Mouse (Mus musculus) hindbrain, embryonic 14.5 days (tissue): ENCODE data around the gene Apip. TPM values are rescaled to one million over a fixed set of nuclear protein-coding genes. Genes with fewer than 3 reads are reported as not detected.

Experiments used
- ATAC-seq: fragments of 200-750 bp; cut with Nextera tagmentation; 2 replicates; pipeline ENCODE4 v1.8.0; 2017; ENCODE audit warnings: moderate number of reproducible peaks, mild to moderate bottlenecking, moderate TSS enrichment, moderate library complexity; ENCODE audit not compliant: low FRiP score
- DNase-seq: peaks from one replicate; pipeline ENCODE4 v3.0.0-alpha.2; 2015; ENCODE audit warnings: low spot score
- H3K27ac ChIP-seq: fragments of 300-500 bp; sonication (generic); 2 replicates; pipeline ENCODE4 v1.5.1; 2014; ENCODE audit warnings: mild to moderate bottlenecking, moderate library complexity
- H3K27me3 ChIP-seq: fragments of 300-500 bp; sonication (generic); 2 replicates; pipeline ENCODE4 v1.6.1; 2014; ENCODE audit warnings: mild to moderate bottlenecking, low read length, mixed read lengths; ENCODE audit not compliant: control insufficient read depth, insufficient read depth
- H3K36me3 ChIP-seq: fragments of 300-500 bp; sonication (generic); replicated peaks from 2 replicates; pipeline ENCODE4 v1.6.1; 2014; ENCODE audit not compliant: control insufficient read depth, insufficient read depth
- H3K4me1 ChIP-seq: fragments of 300-500 bp; sonication (generic); replicated peaks from 2 replicates; pipeline ENCODE4 v1.6.1; 2014; ENCODE audit warnings: antibody characterized with exemption, low read length, mixed read lengths; ENCODE audit not compliant: control insufficient read depth, insufficient read depth
- H3K4me2 ChIP-seq: fragments of 300-500 bp; sonication (generic); replicated peaks from 2 replicates; pipeline ENCODE4 v1.6.1; 2014; ENCODE audit warnings: mild to moderate bottlenecking, moderate library complexity
- H3K4me3 ChIP-seq: fragments of 300-500 bp; sonication (generic); replicated peaks from 2 replicates; pipeline ENCODE4 v1.5.1; 2014; ENCODE audit warnings: mild to moderate bottlenecking, low read length
- H3K9ac ChIP-seq: fragments of 300-500 bp; sonication (generic); 2 replicates; pipeline ENCODE4 v1.6.1; 2014
- H3K9me3 ChIP-seq: fragments of 300-500 bp; sonication (generic); 2 replicates; pipeline ENCODE4 v1.6.1; 2016; ENCODE audit warnings: low read length; ENCODE audit not compliant: control insufficient read depth
- WGBS: fragments of 180-500 bp; shearing (Covaris S2); extraction: QIAGEN DNeasy Blood & Tissue Kit; methylation state at CpG from one replicate; pipeline ENCODE4 v1.1.7; 2014; 5-methylcytosine and 5-hydroxymethylcytosine counted together
- polyA plus RNA-seq: library from polyadenylated mRNA; unstranded; fragments of >200 nt; fragmentation: Nextera tagmentation; extraction: Ambion mirVana; gene quantifications from 2 replicates; pipeline ENCODE4 v1.2.1, GENCODE M21; 2014

The Apip gene
- polyA plus RNA-seq, 1 experiment from 2014 or later: 51.3 TPM

DNA sequence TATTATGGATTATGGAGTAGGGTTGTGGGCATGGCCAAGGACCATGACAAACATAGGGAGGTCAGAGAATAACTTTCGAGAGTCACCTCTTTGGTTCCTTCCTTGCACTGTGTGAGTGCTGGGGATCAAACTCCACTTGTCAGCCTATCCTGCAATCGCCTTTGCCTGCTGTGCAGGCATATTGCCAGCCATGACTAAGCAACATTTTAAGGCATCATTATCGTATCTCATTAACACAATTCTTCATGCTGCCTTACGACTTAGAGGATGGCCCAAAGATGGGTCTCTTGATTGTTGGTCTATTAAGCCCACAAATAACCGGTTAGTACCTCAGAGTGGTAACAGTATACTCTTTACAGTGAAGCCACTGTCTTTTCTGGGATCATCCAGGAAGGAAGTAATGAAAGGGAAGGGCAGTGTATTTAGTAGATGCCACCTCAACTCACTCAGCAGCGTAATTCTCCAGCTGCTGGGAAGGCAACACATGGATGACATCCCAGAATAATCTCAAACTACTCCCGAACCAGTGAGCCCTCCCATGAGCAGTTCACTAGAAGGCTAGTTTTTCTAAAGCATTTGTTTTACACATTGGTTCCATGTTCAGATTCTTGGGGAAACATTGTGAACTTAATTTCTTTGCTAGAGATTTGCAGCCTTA, 45.9 kb downstream of the Apip start:
- Histone ChIP-seq H3K27ac (no peak overlapping the region), H3K27me3 (no peaks in the 10 kb centered on the region), H3K4me1 (peaks cover 5% of the 10 kb centered on the region; the same call in 1 of the 2 replicates), H3K9ac (no peak overlapping the region), H3K4me2 (no peak overlapping the region), H3K36me3 (no peaks in the 10 kb centered on the region), H3K4me3 (no peak overlapping the region), H3K9me3 (no peaks in the 10 kb centered on the region)
- no peak for DNase-seq
- no peak for ATAC-seq
- 80% methylated on average over 7 of the region's 7 CpGs for WGBS

DNA sequence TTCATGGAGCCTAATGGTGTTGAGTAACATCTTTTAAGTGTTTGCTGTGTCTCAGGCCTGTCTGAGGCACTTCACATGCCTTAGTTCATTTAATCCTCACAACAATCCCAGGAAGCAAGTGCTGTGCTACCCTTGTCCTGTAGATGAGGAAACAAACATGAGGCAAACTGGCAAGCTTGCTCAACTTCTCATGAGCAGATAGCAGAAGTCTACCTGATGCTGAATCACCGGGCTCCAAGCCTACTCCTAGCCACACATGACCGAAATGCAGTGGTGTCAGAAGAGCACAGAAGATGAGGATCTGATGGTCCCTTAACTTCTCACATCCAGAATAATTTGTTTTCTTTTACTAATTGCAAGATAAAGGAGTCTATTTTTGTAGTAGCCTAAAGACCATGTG, 56.2 kb downstream of the Apip start:
- ATAC-seq (no peak), DNase-seq (no peak)
- H3K9me3 ChIP-seq: no peaks in the 10 kb centered on the region
- no peaks in the 10 kb centered on the region for H3K36me3 ChIP-seq
- H3K4me3 ChIP-seq: no peak overlapping the region
- H3K9ac ChIP-seq: no peak overlapping the region
- H3K4me2 ChIP-seq: no peak overlapping the region
- H3K4me1 ChIP-seq: no peaks in the 10 kb centered on the region
- no peaks in the 10 kb centered on the region for H3K27me3 ChIP-seq
- H3K27ac ChIP-seq: no peak overlapping the region
- WGBS: 93% methylated on average over 2 of the region's 2 CpGs

DNA sequence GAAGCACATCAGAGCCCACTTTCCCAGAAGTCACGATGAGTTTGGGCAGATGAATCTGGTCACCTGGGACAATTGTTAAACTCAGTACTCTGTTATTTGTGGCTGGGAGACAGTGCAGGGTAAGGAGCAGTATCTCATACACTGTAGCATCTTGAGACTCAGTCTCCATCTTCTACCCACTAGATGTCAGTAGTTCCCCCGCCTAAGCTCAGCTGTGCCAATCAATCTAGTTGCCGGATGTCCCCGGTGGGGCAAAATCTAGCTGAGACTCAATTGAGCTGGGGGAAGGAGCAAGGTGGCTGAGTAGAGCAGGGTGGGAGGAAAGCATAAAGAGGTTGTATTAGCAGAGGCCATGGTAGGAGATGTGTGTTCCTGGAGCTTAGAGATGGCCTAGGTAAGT, 57.7 kb downstream of the Apip start:
- ATAC-seq (peak; percentile 55; the same call in 1 of the 2 replicates), DNase-seq (peak; percentile 38)
- H3K4me2 ChIP-seq: no peak overlapping the region
- H3K9me3 ChIP-seq: no peaks in the 10 kb centered on the region
- no peak overlapping the region for H3K27ac ChIP-seq
- H3K27me3 ChIP-seq: no peaks in the 10 kb centered on the region
- H3K36me3 ChIP-seq: no peaks in the 10 kb centered on the region
- no peak overlapping the region for H3K4me3 ChIP-seq
- no peak overlapping the region for H3K9ac ChIP-seq
- 21% methylated on average over 4 of the region's 4 CpGs for WGBS
- H3K4me1 ChIP-seq: no peaks in the 10 kb centered on the region

DNA sequence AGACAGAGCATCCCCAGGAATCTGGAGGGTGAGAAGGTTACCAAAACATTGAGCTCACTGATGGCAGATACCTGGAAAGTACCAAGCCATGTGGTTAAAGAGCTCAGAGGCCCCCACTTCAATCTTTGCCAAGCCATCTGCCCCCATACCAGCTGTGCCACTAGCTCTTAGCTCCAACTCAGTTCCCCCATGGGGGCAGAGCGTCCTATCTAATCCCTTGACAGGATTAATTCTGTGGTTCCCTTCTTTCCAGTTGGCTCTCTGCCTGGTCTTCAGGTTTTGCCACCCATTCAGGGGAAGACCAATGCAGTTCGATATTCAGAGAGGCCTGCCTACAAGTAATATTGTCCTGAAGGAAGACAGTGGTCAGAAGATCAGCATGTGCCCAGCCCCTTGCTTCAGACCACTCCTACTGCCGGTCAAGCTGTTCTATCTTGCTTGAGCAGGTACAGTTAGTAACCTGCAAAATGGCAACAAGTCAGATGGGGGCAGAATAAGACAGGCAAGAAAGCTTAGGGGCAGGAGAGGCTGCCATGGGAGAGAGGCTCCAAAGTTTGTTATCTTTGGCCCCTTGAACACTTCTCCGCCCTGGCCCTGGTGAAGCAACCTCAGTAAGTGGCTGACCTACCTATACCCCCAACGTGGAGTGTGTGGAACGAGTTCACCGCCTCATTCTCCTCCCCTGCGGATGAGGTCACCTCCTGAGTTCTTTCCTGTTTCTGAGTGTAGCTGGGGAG, 65.2 kb downstream of the Apip start:
- Histone ChIP-seq H3K9ac (no peak overlapping the region), H3K36me3 (no peaks in the 10 kb centered on the region), H3K4me2 (no peak overlapping the region), H3K9me3 (no peaks in the 10 kb centered on the region), H3K4me1 (no peaks in the 10 kb centered on the region), H3K27me3 (no peaks in the 10 kb centered on the region), H3K27ac (no peak overlapping the region), H3K4me3 (no peak overlapping the region)
- DNase-seq (no peak), ATAC-seq (no peak)
- WGBS: 78% methylated on average over 8 of the region's 8 CpGs

Other genes with a start within 250 kb of the Apip start
- gene Cd44, start 172.0 kb upstream of the Apip start, polyA plus RNA-seq: 4.7 and 5.2 TPM in 2 replicates
- gene Pdhx, start 162 bp upstream of the Apip start, polyA plus RNA-seq: 62.8 and 73.5 TPM in 2 replicates
- gene Ehf, start 229.6 kb downstream of the Apip start, polyA plus RNA-seq: 0.20 TPM in 1 of 2 replicates, not detected in the other